Mouse (Mus musculus) lung, postnatal 0 days (tissue): ENCODE data around the gene Dnpep.

Experiments
- CTCF ChIP-seq: IDR thresholded peaks from 2 replicates; pipeline ENCODE4 v1.5.1; 2016; ENCODE audit warnings: antibody characterized with exemption, mild to moderate bottlenecking
- EP300 ChIP-seq: IDR thresholded peaks from 2 replicates; pipeline ENCODE4 v1.6.1; 2016; ENCODE audit warnings: antibody characterized with exemption, mild to moderate bottlenecking, control low read depth

DNA sequence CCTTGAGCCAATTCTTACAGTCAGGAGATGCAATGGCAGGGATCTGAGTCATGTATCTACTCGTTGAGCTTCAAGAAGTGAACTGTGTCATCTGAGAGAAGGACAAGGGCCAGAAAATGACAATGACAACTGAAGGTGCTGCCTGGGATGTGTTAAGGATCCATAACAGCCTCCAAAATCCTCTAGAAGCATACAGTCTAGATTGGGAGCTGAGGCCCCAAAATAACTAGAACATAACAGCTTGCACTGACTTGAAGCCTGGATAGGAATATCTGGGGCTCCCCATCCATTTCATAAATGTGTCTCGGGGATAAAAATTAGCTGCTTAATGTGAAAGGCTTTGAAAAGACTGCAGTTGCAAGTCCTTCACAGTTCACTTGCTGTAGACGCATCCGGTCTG is 40.2 kb upstream of the Dnpep start:
- TF ChIP-seq CTCF = no peak
- TF ChIP-seq EP300 = no peak
